Mouse (Mus musculus) CD4-positive, CD25-positive, alpha-beta regulatory T cell, adult 2 months (primary cell): ENCODE measurements at regions not wholly inside any gene's neighbourhood (a gene's known extent, or its start where the extent isn't known, plus 50 kb on each side); places are given as distances from the start of the nearest gene placed in this dataset.

ENCODE experiments used
- DNase-seq: peaks from one replicate; pipeline ENCODE4 v3.0.0-alpha.2; 2012; ENCODE audit warnings: low read depth, low spot score

DNA sequence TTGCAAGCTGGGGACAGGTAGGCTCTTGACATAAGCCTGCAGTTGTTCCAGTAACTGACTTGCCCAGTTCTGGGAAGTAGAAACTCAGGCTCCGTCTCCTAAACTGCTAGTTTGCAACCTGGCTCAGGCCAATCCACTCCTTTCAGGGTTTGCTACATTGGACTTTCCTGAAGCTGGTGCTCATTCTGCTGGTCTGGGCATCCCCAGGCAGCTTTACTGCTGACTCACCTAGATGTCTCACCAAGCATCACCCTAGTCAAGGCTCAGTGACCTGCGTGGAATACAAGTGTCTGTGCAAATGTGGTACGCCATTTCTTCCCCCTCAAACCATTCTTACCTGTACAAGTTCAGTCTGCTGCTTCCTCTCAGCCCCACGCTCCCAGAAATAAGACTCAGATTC lies 110.8 kb downstream of the Qrsl1 start:
- DNase-seq = no peak

DNA sequence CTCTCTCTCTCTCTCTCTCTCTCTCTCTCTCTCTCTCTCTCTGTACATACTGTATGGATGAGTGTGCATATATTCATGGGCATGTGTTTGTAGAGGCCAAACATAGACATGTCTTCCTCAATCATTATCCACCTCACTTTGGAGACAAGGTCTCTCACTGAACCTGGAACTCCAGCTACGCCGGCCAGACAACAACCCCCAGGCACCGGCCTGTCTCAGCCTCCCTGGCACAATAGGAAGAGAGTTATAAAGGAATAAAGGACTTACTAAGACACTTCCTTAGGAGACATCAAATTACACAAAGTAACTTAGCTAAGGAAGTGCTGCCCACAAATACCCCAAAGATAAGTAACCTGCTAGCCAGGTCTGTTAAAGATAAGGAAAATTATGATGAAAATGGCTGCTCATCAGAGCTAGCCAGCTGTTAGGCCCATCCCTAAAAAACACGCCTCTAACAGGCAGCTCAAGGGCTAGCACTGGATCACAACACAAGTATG lies 110.0 kb downstream of the Qrsl1 start:
- no peak for DNase-seq

DNA sequence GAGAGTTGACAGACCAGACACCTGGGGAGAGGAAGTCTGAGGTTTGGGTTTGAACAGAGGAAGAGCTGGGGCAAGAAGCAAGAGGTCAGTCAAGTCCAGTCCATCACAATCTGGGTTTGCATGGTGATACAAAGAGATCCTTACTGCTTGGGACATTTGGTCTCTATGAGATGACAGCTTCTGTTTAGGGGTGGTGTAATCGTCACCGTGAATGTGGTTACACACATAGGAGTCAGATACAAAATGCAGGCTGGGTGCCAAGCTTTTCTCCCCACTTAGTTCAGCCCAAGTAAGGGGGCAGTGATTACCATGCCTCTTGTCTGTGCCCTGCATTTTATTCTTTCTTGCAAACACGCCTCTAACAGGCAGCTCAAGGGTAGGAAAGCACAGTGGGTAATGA lies 108.9 kb downstream of the Qrsl1 start:
- DNase-seq = no peak

DNA sequence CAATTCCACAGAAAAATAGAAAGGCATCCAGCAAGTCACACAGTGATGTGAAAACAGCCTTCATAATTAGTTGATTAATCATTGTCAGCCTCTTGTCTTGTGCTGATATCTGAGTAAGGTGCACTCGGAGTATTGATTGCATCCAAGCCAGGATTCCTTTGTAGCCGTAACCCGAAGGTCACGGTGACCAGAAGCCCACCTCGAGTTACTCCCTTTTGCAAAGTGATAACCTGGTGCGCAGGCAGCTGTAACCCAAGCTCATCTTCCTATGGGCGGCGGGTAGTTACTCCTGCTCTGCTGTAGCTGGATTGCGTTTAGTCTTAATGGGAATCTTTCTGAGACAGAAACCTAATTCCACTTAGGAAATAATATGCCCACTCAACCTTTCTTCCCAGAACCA lies 107.0 kb downstream of the Qrsl1 start:
- DNase-seq = no peak

DNA sequence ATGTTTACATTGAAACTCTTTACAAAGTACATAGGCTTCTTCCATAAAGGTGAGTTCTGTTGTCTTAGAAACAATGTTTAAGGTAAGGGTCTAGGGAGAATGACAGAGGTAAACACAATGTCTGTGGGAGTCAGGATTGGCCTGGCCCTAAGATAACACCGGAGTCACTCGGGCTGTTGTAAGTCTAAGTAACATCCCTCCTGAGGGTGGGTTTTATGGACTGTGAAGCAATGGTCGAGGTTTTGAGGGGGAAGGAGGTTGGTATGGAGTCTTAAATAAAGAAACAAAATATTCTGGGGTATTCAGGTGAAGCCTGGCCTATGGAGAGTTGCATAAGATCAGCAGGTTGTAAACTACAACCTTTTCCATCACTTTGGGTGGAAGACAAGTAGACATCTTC lies 101.5 kb downstream of the Qrsl1 start:
- no peak for DNase-seq

DNA sequence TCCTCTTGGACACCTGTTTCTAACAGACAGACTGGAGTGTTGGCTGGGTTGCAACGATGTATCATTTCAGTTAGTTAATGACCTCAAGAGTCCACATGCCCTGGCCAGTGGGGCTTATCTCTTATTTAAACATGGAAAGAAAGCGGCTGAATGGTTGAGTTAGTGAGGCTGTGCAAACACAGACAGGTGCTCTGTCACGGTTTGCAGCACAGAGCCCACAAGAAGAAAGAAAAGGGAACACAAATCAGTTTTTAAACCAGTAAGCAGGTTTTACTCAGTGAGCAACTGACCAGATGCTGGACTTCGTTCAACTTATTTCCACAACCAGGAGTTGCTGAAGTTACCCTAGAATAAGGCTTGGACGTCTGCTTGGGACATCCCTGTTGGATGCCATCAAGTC lies 86.3 kb downstream of the Qrsl1 start:
- DNase-seq = no peak

DNA sequence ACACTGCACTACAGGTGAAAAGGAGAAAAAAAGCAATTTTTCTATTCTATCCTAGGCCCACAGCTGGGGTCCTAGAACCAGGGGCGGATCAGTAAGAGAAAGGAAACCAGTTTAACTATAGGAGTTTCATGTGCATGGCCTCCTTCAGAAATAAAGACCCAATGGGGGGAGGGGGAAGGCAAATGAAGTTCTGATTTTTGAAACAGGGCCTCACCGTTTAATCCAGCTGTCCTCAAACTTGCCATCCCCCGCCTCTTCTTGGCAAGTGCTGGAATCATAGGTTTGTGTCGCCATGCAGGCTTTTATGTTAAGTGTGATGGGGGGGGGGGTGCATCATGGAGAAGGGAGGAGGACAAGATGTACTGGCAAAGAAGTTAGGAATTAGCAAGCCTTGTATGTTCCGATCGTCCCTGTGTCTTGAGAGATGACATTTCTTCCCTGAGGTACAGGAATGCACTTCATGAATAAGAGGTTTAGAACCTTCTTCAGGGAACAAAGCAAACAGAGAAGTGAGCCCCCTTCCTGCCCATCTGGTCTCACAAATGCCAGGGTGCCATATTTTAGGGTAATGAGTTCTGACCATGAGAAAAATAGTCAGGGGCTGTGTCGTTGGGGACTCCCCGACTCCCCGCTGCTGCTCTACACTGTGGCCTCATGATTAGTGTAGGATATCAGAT lies 83.9 kb downstream of the Qrsl1 start:
- DNase-seq = no peak

DNA sequence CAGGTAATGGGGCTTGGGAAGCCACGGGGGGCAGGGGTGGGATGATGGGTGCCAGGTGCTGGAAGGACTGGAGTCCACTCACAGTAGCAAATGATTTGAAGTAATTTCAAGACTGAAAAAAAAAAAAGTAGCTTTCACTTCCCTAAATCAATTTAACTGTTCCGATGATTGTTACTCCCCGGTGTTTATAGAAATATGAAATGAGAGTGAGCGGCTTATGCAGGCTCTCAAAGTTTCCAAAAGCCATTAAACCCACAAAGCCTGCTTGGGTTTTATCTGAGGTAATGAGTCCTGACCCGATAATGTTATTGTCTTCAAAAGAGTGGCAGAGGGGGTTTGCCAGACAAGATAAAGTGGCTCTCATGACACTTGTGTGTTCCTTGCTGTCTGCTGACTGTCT lies 82.9 kb downstream of the Qrsl1 start:
- DNase-seq = no peak

DNA sequence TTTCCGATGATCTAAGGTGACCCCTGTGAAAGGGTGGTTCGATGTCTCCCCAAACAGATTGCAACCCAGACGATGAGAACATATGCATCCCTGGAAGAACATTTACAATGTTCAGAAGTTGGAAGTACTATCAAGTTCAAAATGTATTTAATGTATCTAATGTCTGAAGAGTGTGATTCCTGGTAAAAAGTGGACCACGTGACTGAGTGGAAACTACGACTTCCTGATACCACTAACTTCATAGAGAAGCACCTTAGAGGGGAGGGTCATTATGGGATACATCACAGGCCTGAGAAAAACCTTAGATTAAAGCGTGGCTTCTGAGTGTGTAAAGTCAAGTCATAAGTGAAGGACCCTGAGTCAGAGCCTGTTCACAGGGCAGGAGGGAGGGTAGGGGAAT lies 82.1 kb downstream of the Qrsl1 start:
- DNase-seq = no peak

DNA sequence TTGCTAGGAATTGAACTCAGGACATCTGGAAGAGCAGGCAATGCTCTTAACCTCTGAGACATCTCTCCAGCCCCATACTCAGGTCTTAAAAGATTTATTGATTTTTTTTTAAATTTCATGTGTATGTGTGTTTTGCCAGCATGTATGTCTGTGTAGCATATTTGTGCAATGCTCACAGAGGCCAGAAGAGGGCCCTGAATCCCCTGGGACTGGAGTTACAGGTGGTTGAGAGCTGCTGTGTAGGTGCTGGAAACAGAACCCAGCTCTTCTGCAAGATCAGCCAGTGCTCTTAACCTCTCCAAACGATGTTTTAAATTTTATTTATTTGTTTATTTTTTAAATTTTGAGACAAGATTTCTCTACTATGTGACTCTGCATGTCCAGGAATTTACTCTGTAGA lies 78.9 kb downstream of the Qrsl1 start:
- no peak for DNase-seq

DNA sequence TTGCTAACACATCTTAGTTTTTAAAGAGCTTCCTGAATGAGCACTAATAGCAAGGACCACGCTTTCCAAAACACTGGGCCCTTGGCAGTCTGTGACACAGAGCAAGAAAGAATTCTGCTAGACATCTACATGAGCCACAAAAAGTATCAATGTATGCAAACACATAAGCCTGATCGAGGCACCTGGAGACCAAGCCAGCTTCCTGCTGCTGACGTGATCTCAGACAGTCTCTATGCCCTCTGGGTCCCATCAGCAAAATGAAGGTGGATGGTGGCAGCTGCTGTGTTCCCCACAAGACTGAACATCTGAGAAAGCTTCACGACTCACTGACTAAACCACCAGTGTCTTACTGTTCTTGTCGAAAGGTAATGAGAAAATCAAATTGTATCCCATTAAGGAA lies 77.5 kb downstream of the Qrsl1 start:
- no peak for DNase-seq
